Mouse (Mus musculus) MEL (cell line): ENCODE results near the gene Mical3. TPM values are rescaled to one million over a fixed set of nuclear protein-coding genes. Genes with fewer than 3 reads are reported as not detected.
A peak's percentile ranks its signal among the peaks of the same experiment; 100 is the strongest.

Experiments
- DNase-seq: peaks from one replicate; pipeline ENCODE4 v3.0.0; 2011; ENCODE audit warnings: low read depth, low spot score
- H3K27ac ChIP-seq: 2 replicates; pipeline ENCODE4 v1.5.1; 2012; ENCODE audit warnings: low read depth, mild to moderate bottlenecking, control low read depth, low read length, moderate library complexity; ENCODE audit not compliant: control insufficient read depth
- H3K27me3 ChIP-seq, 2 experiments: fragments of 150-350 bp in 1 of 2; sonication (generic) in 1 of 2; 2 replicates each; pipeline ENCODE4 v1.6.1; 2012; ENCODE audit warnings: low read length in 2 of 2, mild to moderate bottlenecking in 2 of 2, improper control_type of control experiment in 1 of 2, moderate library complexity in 1 of 2; ENCODE audit not compliant: insufficient read depth in 2 of 2, control insufficient read depth in 1 of 2
- H3K36me3 ChIP-seq, 2 experiments: 2 replicates each; pipeline ENCODE4 v1.6.1; 2012 to 2014; ENCODE audit warnings: low read length in 2 of 2, improper control_type of control experiment in 1 of 2, inconsistent platforms in 1 of 2, mild to moderate bottlenecking in 1 of 2; ENCODE audit not compliant: insufficient read depth in 2 of 2, control insufficient read depth in 1 of 2
- H3K4me1 ChIP-seq, 2 experiments: fragments of 150-350 bp in 1 of 2; sonication (generic) in 1 of 2; 2 replicates each; pipeline ENCODE4 v1.6.1; 2012; ENCODE audit warnings: low read length in 2 of 2, improper control_type of control experiment in 1 of 2, mild to moderate bottlenecking in 1 of 2; ENCODE audit not compliant: insufficient read depth in 2 of 2, control insufficient read depth in 1 of 2
- H3K4me3 ChIP-seq, 2 experiments: fragments of 150-350 bp in 1 of 2; sonication (generic) in 1 of 2; 2 replicates each; pipeline ENCODE4 v1.5.1; 2012; ENCODE audit warnings: low read depth in 2 of 2, low read length in 2 of 2, mild to moderate bottlenecking in 2 of 2, moderate library complexity in 2 of 2, control low read depth in 1 of 2, improper control_type of control experiment in 1 of 2; ENCODE audit not compliant: control insufficient read depth in 1 of 2, insufficient read depth in 1 of 2
- H3K79me2 ChIP-seq: 2 replicates; pipeline ENCODE4 v1.6.1; 2012; ENCODE audit warnings: mild to moderate bottlenecking, low read length, moderate library complexity; ENCODE audit not compliant: control insufficient read depth, poor library complexity, insufficient read depth
- H3K9ac ChIP-seq: 2 replicates; pipeline ENCODE4 v1.6.1; 2012; ENCODE audit warnings: low read depth, mild to moderate bottlenecking, control low read depth, low read length, moderate library complexity; ENCODE audit not compliant: control insufficient read depth, poor library complexity, severe bottlenecking
- H3K9me3 ChIP-seq: fragments of 150-350 bp; sonication (generic); replicated peaks from 2 replicates; pipeline ENCODE4 v1.6.1; 2012; ENCODE audit warnings: mild to moderate bottlenecking, low read length, improper control_type of control experiment, moderate library complexity; ENCODE audit not compliant: insufficient read depth
- CHD2 ChIP-seq: IDR thresholded peaks from 2 replicates; pipeline ENCODE4 v1.6.1; 2011; ENCODE audit warnings: low read length, improper control_type of control experiment
- EP300 ChIP-seq, 2 experiments: IDR thresholded peaks; 2 replicates each; pipeline ENCODE4 v1.6.1; 2011; ENCODE audit warnings: improper control_type of control experiment in 2 of 2, low read length in 2 of 2, low read depth in 1 of 2, mild to moderate bottlenecking in 1 of 2
- GABPA ChIP-seq: IDR thresholded peaks from 2 replicates; pipeline ENCODE4 v1.6.1; 2012; ENCODE audit warnings: low read depth, mild to moderate bottlenecking, inconsistent platforms, low read length, improper control_type of control experiment, moderate library complexity
- GATA1 ChIP-seq: IDR thresholded peaks from 2 replicates; pipeline ENCODE4 v1.6.1; 2011; ENCODE audit warnings: low read depth, low read length, improper control_type of control experiment
- JUND ChIP-seq: IDR thresholded peaks from 2 replicates; pipeline ENCODE4 v1.6.1; 2011; ENCODE audit warnings: low read depth, mild to moderate bottlenecking, improper control_type of control experiment, low read length
- KAT2A ChIP-seq: conservative IDR thresholded peaks from 2 replicates; pipeline ENCODE4 v1.6.1; 2012; ENCODE audit warnings: low read depth, low read length, improper control_type of control experiment, inconsistent platforms
- MAFK ChIP-seq: IDR thresholded peaks from 2 replicates; pipeline ENCODE4 v1.6.1; 2011; ENCODE audit warnings: low read depth, mild to moderate bottlenecking, low read length, improper control_type of control experiment, borderline replicate concordance
- MAX ChIP-seq: IDR thresholded peaks from 2 replicates; pipeline ENCODE4 v1.6.1; 2011; ENCODE audit warnings: low read length, improper control_type of control experiment
- MAZ ChIP-seq: IDR thresholded peaks from 2 replicates; pipeline ENCODE4 v1.6.1; 2012; ENCODE audit warnings: low read depth, mild to moderate bottlenecking, inconsistent platforms, low read length, improper control_type of control experiment
- MEF2A ChIP-seq: IDR thresholded peaks from 2 replicates; pipeline ENCODE4 v1.6.1; 2014; ENCODE audit warnings: low read depth, mild to moderate bottlenecking, inconsistent platforms, low read length, improper control_type of control experiment; ENCODE audit not compliant: poor library complexity, insufficient replicate concordance, severe bottlenecking; ENCODE audit errors: extremely low read depth
- MYB ChIP-seq: IDR thresholded peaks from 2 replicates; pipeline ENCODE4 v1.6.1; 2011; ENCODE audit warnings: mild to moderate bottlenecking, low read depth, low read length, improper control_type of control experiment
- NELFE ChIP-seq: IDR thresholded peaks from 2 replicates; pipeline ENCODE4 v1.6.1; 2011; ENCODE audit warnings: low read depth, low read length, improper control_type of control experiment
- POLR2AphosphoS2 ChIP-seq: IDR thresholded peaks from 2 replicates; pipeline ENCODE4 v1.6.1; 2011; ENCODE audit warnings: low read length, improper control_type of control experiment
- RAD21 ChIP-seq: IDR thresholded peaks from 2 replicates; pipeline ENCODE4 v1.6.1; 2011; ENCODE audit warnings: mild to moderate bottlenecking, low read depth, low read length, improper control_type of control experiment
- RCOR1 ChIP-seq: IDR thresholded peaks from 2 replicates; pipeline ENCODE4 v1.6.1; 2012; ENCODE audit warnings: low read depth, mild to moderate bottlenecking, inconsistent platforms, low read length, improper control_type of control experiment
- SIN3A ChIP-seq: IDR thresholded peaks from 2 replicates; pipeline ENCODE4 v1.6.1; 2012; ENCODE audit warnings: low read length, improper control_type of control experiment, inconsistent platforms
- TAL1 ChIP-seq: IDR thresholded peaks from 2 replicates; pipeline ENCODE4 v1.6.1; 2012; ENCODE audit warnings: mild to moderate bottlenecking, inconsistent platforms, low read length, moderate library complexity, mixed read lengths
- UBTF ChIP-seq: IDR thresholded peaks from 2 replicates; pipeline ENCODE4 v1.6.1; 2012; ENCODE audit warnings: low read depth, mild to moderate bottlenecking, inconsistent platforms, low read length, improper control_type of control experiment, moderate library complexity, borderline replicate concordance; ENCODE audit not compliant: insufficient read depth
- ZC3H11A ChIP-seq: IDR thresholded peaks from 2 replicates; pipeline ENCODE4 v1.6.1; 2012; ENCODE audit warnings: low read depth, mild to moderate bottlenecking, inconsistent platforms, low read length, improper control_type of control experiment
- ZNF384 ChIP-seq: IDR thresholded peaks from 2 replicates; pipeline ENCODE4 v1.6.1; 2012; ENCODE audit warnings: low read depth, mild to moderate bottlenecking, inconsistent platforms, low read length, improper control_type of control experiment
- polyA plus RNA-seq, 2 experiments: library from polyadenylated mRNA; stranded (reverse) in 1 of 2; unstranded in 1 of 2; fragments of >175 nt in 1 of 2; fragments of >200 nt in 1 of 2; gene quantifications; 2 replicates each; pipeline versions ENCODE4 v1.2.1 to v1.2.4; 2012; ENCODE audit warnings: low replicate concordance in 2 of 2, low read depth in 1 of 2; ENCODE audit not compliant: insufficient read length in 2 of 2, insufficient read depth in 1 of 2, missing spikeins in 1 of 2
- total RNA-seq: library from RNA; depleted of rRNA; stranded (reverse); fragments of 300-350 nt; gene quantifications from 2 replicates; pipeline ENCODE4 v1.2.3, GENCODE M21; 2012

Gene Mical3
- total and polyA plus RNA-seq, 3 experiments: 19.8 to 125 (median 31.4) TPM

GRCm38 (mm10) chr6:121144066-121144465 lies 13.3 kb upstream of the Mical3 start:
- TF ChIP-seq JUND (no peak), RAD21 (no peak), SIN3A (no peak), ZC3H11A (no peak), MAX (no peak), MEF2A (no peak), MAFK (peak; percentile 74; the same call in 1 of the 2 replicates), ZNF384 (no peak), GABPA (no peak)
- TF ChIP-seq, all 39 proteins: peak for 1
- Histone ChIP-seq H3K36me3 (no peaks in the 10 kb centered on the region), H3K4me3 (no peak overlapping the region), H3K27ac (no peak overlapping the region), H3K9ac (no peak overlapping the region), H3K9me3 (no peaks in the 10 kb centered on the region), H3K79me2 (no peaks in the 10 kb centered on the region), H3K4me1 (no peaks in the 10 kb centered on the region; a peak in 1 of 4 replicates), H3K27me3 (peaks cover 0 to 3% of the 10 kb centered on the region in 2 experiments; a peak in 1 of 4 replicates)
- peak; percentile 65 for DNase-seq

- TF ChIP-seq JUND (no peak), KAT2A (no peak), NELFE (no peak), MAZ (no peak), MYB (no peak), POLR2AphosphoS2 (no peak), TAL1 (no peak)
- TF ChIP-seq, all 39 proteins: peak for 0
- Histone ChIP-seq H3K9ac (no peak overlapping the region), H3K36me3 (no peaks in the 10 kb centered on the region), H3K4me3 (no peak overlapping the region), H3K4me1 (no peaks in the 10 kb centered on the region; a peak in 1 of 4 replicates), H3K27ac (no peak overlapping the region), H3K9me3 (no peaks in the 10 kb centered on the region), H3K27me3 (no peaks in the 10 kb centered on the region), H3K79me2 (no peaks in the 10 kb centered on the region)
- no peak for DNase-seq
Observed at GRCm38 (mm10) chr6:121143439-121143838, 12.6 kb upstream of the Mical3 start.

GRCm38 (mm10) chr6:121142298-121142697 lies 11.5 kb upstream of the Mical3 start:
- no peak overlapping the region for H3K27ac ChIP-seq
- H3K9me3 ChIP-seq: no peaks in the 10 kb centered on the region
- no peaks in the 10 kb centered on the region for H3K27me3 ChIP-seq

More at GRCm38 (mm10) chr6:121142298-121142697, 11.5 kb upstream of the Mical3 start:
- no peak overlapping the region for H3K4me3 ChIP-seq
- TF ChIP-seq RCOR1 (peak; percentile 60), CHD2 (no peak), EP300 (IDR thresholded peaks at IDR 0.05; ENCODE audit: low read depth in 1 of 2, low read length in 2 of 2) (no peak), MYB (no peak), UBTF (no peak), GATA1 (peak; percentile 84), MEF2A (no peak)
- H3K9ac ChIP-seq: no peak overlapping the region
- H3K36me3 ChIP-seq: peaks cover 0 to 7% of the 10 kb centered on the region in 2 experiments; a peak in 2 of 4 replicates
- H3K4me1 ChIP-seq: peaks cover 0 to 8% of the 10 kb centered on the region in 2 experiments; a peak in 2 of 4 replicates
- peak; percentile 64 for DNase-seq
- no peaks in the 10 kb centered on the region for H3K79me2 ChIP-seq
